Mouse (Mus musculus) midbrain, embryonic 12.5 days (tissue): ENCODE data around the gene Tmem167. TPM values are rescaled to one million over a fixed set of nuclear protein-coding genes. Genes with fewer than 3 reads are reported as not detected.
A peak's percentile ranks its signal among the peaks of the same experiment; 100 is the strongest.
"Not testable (repeated sequence)": the region's sequence is repeated elsewhere in the genome, so short reads cannot be mapped to it uniquely, and the experiment has no call there.

ENCODE experiments used
- ATAC-seq: fragments of 200-750 bp; cut with Nextera tagmentation; 2 replicates; pipeline ENCODE4 v1.8.0; 2017; ENCODE audit warnings: low read depth, moderate TSS enrichment, moderate library complexity; ENCODE audit not compliant: low FRiP score
- H3K27ac ChIP-seq: fragments of 300-500 bp; sonication (generic); replicated peaks from 2 replicates; pipeline ENCODE4 v1.5.1; 2016; ENCODE audit warnings: mild to moderate bottlenecking
- H3K27me3 ChIP-seq: fragments of 300-500 bp; sonication (generic); 2 replicates; pipeline ENCODE4 v1.6.1; 2016; ENCODE audit warnings: mild to moderate bottlenecking
- H3K36me3 ChIP-seq: fragments of 300-500 bp; sonication (generic); 2 replicates; pipeline ENCODE4 v1.6.1; 2016
- H3K4me1 ChIP-seq: fragments of 300-500 bp; sonication (generic); 2 replicates; pipeline ENCODE4 v1.6.1; 2016
- H3K4me2 ChIP-seq: fragments of 300-500 bp; sonication (generic); replicated peaks from 2 replicates; pipeline ENCODE4 v1.6.1; 2016; ENCODE audit warnings: mild to moderate bottlenecking, moderate library complexity
- H3K4me3 ChIP-seq: fragments of 300-500 bp; sonication (generic); 2 replicates; pipeline ENCODE4 v1.5.1; 2016; ENCODE audit warnings: mild to moderate bottlenecking
- H3K9ac ChIP-seq: fragments of 300-500 bp; sonication (generic); replicated peaks from 2 replicates; pipeline ENCODE4 v1.6.1; 2016; ENCODE audit warnings: mild to moderate bottlenecking, moderate library complexity
- H3K9me3 ChIP-seq: fragments of 300-500 bp; sonication (generic); 2 replicates; pipeline ENCODE4 v1.6.1; 2016; ENCODE audit warnings: mild to moderate bottlenecking
- WGBS: fragments of 180-500 bp; shearing (Covaris S2); methylation state at CpG from one replicate; pipeline ENCODE4 v1.1.7; 2016; 5-methylcytosine and 5-hydroxymethylcytosine counted together
- polyA plus RNA-seq: library from polyadenylated mRNA; unstranded; fragments of >200 nt; fragmentation: Nextera tagmentation; extraction: Ambion mirVana; gene quantifications from 2 replicates; pipeline ENCODE4 v1.2.1, GENCODE M21; 2016

The Tmem167 gene
- 56.0 and 61.8 TPM in 2 replicates for polyA plus RNA-seq

DNA sequence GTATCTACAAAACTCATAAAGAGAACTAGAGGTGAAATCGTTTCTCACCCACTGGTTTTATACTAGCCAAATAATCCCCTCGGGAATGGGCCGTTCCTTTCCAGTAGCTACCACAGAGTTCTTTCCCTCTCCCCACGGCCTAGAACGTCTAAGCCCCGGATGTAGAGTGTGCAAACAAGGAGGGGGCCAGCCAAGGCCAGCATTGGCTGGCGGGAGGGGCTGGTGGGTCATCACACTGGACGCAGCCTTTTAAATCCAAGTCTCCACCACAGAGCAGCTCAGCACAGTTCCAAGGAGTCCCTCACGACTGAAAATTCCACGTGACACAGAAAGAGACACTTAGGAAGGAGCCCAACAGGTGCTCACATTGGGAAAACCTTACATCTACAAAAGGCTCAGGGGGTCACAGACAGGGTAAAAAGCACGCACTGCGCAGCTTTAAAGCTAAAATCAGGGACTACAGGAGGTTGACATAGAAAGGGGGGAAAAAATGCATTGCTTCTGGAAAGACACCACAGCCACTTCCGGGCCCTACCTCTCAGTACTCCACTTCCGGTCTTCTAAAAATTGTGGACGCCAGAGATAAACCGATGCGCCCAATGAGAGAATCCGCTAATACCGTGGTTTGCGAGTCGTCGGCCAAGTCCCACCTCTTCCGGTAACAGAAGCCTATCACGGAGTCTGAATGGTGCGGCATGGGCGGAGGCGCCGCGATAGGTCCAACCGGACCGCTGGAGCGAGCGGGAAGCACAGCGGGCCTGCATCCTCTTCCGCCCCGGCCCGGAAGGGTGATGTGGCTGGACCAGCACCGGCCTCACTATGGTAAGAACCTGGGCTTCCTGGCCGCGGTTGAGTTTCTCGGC is at the start of gene Tmem167, which contains the start of gene Xrcc4:
TSS of gene Tmem167 (plus strand) at position 162 of the 863 bp plus-strand sequence.
TSS of gene Xrcc4 (minus strand) at position 647 of the 863 bp plus-strand sequence.
- peak; percentile 100 for ATAC-seq
- Histone ChIP-seq H3K9ac (peak within 1 kb of the TSS; percentile 95), H3K4me3 (peak within 1 kb of the TSS; percentile 94), H3K36me3 (no peaks in the 10 kb centered on the region), H3K4me1 (peaks cover 5% of the 10 kb centered on the region; the same call in 1 of the 2 replicates), H3K4me2 (peak within 1 kb of the TSS; percentile 86), H3K27ac (peak within 1 kb of the TSS; percentile 79), H3K27me3 (no peaks in the 10 kb centered on the region), H3K9me3 (no peaks in the 10 kb centered on the region)
- 2% methylated on average over 40 of the region's 41 CpGs for WGBS

DNA sequence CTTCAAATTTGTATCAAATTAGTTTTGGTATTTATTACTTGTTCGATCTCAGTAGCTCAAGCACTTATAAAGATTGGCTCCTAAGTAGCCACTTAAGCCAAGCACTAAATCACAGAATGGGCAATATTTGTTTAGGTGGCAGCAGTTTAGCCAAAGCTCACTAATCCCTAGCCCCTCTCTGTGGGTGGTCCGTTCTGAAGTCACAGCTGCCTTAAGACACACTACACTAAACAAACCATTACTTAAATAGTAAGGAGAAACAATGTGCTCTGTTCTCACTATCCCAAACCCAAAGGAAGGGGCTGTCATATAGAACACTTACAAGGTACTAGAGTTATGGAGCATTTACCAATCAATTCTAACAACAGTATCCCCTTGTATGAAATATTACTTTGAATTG is 49.3 kb upstream of the Tmem167 start:
- Histone ChIP-seq H3K36me3 (no peaks in the 10 kb centered on the region), H3K4me2 (no peak overlapping the region), H3K27me3 (no peaks in the 10 kb centered on the region), H3K4me3 (no peak overlapping the region), H3K4me1 (no peaks in the 10 kb centered on the region), H3K9ac (no peak overlapping the region), H3K9me3 (no peaks in the 10 kb centered on the region), H3K27ac (no peak overlapping the region)
- ATAC-seq: peak; percentile 49; the same call in 1 of the 2 replicates
- WGBS: 5% methylated on average over 2 of the region's 2 CpGs

DNA sequence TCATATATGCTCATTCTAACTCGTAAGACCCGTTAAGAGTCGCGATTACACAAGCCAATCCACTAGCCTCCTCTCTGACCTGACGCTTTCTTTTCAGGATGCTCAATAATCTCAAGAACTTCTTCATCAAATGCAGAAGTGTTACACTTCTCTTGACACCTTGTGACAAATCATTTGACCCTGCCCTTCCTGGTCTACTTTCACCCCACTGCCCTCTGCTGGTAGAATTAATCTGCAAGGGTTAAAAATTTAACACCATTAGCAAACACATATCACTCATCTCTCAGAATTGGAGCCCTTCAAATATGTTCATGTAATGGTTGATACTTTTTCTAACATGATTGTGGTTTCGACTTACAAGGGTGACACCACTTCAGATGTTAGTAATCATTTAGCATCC is 37.2 kb upstream of the Tmem167 start:
- no peaks in the 10 kb centered on the region for H3K9me3 ChIP-seq
- no peak overlapping the region for H3K4me2 ChIP-seq
- H3K27me3 ChIP-seq: no peaks in the 10 kb centered on the region
- no peak overlapping the region for H3K27ac ChIP-seq
- no peak overlapping the region for H3K4me3 ChIP-seq
- H3K36me3 ChIP-seq: no peaks in the 10 kb centered on the region
- 84% methylated on average over 6 of the region's 6 CpGs for WGBS
- H3K9ac ChIP-seq: no peak overlapping the region
- no peak for ATAC-seq
- no peaks in the 10 kb centered on the region for H3K4me1 ChIP-seq

DNA sequence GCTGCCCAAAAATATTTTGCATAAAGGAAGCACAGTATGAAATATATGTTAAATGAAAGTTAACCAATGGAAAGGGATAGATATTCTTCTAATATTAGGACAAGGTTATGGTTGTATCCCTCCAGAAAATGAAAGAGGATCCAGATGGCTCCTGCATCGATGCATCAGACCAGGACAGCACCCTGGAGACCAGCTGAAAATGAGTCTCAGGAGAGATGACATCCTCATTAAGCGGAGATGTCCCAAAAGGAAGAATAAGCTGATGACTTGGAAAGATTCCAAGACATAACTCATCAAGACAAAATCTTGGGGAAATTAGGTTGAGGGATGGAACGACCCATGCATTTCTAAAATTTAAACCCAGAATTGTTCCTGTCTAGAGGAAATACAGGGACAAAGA is 36.5 kb upstream of the Tmem167 start:
- 76% methylated on average over 3 of the region's 3 CpGs for WGBS

DNA sequence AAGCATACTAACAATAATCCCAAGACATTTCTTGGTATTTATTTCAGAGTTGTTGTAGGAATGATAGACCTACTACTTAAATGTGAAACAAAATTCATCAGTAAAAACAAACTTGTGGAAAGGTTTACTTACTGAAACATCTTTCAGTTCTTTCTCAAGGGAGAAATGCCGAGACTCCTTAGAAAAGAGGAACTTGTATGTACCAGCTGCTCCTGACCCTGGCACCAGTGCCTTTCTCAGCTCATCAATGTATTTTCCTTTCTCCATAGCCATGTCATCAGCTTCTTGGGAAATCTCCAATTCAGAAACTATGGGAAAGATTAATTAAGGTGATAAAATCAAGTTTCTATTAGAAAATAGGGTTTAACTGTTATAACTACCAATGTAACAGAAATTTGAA is 27.0 kb upstream of the Tmem167 start:
- Histone ChIP-seq H3K4me3 (no peak overlapping the region), H3K9ac (no peak overlapping the region), H3K9me3 (no peaks in the 10 kb centered on the region), H3K36me3 (no peaks in the 10 kb centered on the region), H3K4me1 (no peaks in the 10 kb centered on the region), H3K27me3 (no peaks in the 10 kb centered on the region), H3K27ac (no peak overlapping the region), H3K4me2 (no peak overlapping the region)
- ATAC-seq: no peak
- 90% methylated on average over 1 of the region's 1 CpGs for WGBS

More for the DNA sequence above, 36.5 kb upstream of the Tmem167 start:
- H3K9me3 ChIP-seq: no peaks in the 10 kb centered on the region
- H3K27me3 ChIP-seq: no peaks in the 10 kb centered on the region
- no peaks in the 10 kb centered on the region for H3K4me1 ChIP-seq
- no peak overlapping the region for H3K27ac ChIP-seq
- no peaks in the 10 kb centered on the region for H3K36me3 ChIP-seq
- no peak for ATAC-seq
- no peak overlapping the region for H3K9ac ChIP-seq
- no peak overlapping the region for H3K4me3 ChIP-seq
- H3K4me2 ChIP-seq: no peak overlapping the region

DNA sequence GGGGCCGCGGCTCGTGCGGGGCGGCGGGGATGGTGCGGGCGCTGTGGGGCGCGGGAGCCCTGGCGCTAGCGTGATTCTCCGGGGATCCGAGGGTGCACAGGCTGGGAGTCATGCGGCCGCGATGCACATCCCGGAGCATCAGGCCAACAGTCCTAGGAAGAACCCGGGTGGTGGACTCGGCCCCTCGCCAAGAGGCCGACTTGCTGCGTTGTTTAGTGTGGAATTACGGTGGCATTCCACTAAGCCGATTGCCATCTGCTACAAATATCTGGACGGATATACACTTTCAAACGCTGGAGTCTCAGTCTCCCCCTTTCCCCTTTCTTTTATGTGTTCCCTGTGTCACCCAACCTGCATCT is 881 bp downstream of the Tmem167 start:
- Histone ChIP-seq H3K9ac (peak overlapping the region; percentile 95), H3K4me3 (peak overlapping the region; percentile 94), H3K36me3 (no peaks in the 10 kb centered on the region), H3K4me1 (peaks cover 5% of the 10 kb centered on the region; the same call in 1 of the 2 replicates), H3K4me2 (peak overlapping the region; percentile 86), H3K9me3 (no peaks in the 10 kb centered on the region), H3K27ac (peak overlapping the region; percentile 79), H3K27me3 (no peaks in the 10 kb centered on the region)
- peak; percentile 79 for ATAC-seq
- WGBS: 1% methylated on average over 18 of the region's 27 CpGs

DNA sequence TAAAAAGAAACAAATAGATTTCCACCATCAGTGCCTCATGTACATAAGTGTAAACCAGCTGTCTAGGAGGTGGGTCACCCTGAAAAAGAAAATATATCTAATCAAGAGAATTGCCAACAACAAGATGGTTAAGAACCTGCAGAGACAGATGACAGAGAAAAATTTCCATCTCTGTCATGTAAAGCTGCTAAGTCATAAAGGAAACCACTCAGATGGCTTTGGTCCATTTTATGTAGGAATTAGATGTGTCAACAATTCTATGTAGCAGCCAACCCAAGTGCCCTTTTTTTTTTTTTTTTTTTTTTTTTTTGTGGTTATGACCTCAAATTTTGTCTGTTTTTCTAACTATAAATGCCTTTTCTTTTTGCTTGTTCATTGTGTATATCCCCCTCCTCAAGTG is 12.6 kb downstream of the Tmem167 start:
- Histone ChIP-seq H3K4me3 (no peak overlapping the region), H3K9ac (no peak overlapping the region), H3K4me2 (no peak overlapping the region), H3K4me1 (no peaks in the 10 kb centered on the region), H3K27ac (no peak overlapping the region), H3K9me3 (no peaks in the 10 kb centered on the region), H3K36me3 (peaks cover 37% of the 10 kb centered on the region), H3K27me3 (no peaks in the 10 kb centered on the region)
- no peak for ATAC-seq

DNA sequence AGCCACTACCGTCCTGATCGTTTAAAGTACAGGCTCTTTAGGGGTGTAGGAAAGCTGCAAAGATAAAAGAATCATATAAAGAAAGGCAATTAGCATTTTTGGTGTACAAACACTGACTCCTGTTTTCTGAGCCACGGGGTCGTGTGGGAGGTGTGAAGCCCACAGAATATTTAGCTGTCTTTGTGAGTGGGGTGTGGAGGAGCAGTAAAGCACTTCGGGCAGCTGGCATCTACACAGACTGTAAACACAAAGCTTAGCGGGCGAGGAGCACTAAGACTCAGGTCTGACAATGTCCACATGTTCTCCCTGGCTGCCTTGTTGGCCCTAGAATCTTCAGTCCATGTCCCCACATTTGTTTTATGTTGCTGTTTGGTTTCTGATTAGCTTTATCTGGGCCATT is 17.2 kb downstream of the Tmem167 start:
- no peak for ATAC-seq
- H3K4me1 ChIP-seq: no peaks in the 10 kb centered on the region
- H3K36me3 ChIP-seq: peaks cover 37% of the 10 kb centered on the region
- H3K27me3 ChIP-seq: no peaks in the 10 kb centered on the region
- H3K4me3 ChIP-seq: no peak overlapping the region
- no peak overlapping the region for H3K4me2 ChIP-seq
- H3K9me3 ChIP-seq: no peaks in the 10 kb centered on the region
- no peak overlapping the region for H3K9ac ChIP-seq
- 95% methylated on average over 7 of the region's 7 CpGs for WGBS
- no peak overlapping the region for H3K27ac ChIP-seq

DNA sequence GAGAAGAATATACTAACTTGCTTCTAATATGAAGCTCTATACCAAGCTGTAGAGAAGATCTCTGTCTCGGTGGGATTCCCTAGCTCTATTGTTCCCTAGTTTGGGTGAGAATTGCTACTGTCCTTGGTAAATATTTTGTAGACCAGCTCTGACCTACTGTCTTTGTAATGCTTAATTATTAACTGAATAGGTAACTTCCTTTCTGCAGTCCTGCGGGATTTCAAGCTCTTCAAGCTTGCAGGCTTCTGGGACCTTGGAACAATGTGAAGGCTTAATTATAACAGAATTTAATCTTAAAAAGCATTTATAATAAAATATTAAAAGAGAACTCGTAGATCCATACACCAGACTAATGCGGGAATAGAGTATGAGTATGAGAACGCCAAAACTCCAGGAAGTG is 19.8 kb downstream of the Tmem167 start:
- not testable (repeated sequence) for H3K27ac ChIP-seq, H3K4me2 ChIP-seq, H3K9me3 ChIP-seq, H3K4me3 ChIP-seq, H3K27me3 ChIP-seq, H3K9ac ChIP-seq, ATAC-seq, H3K4me1 ChIP-seq
- H3K36me3 ChIP-seq: peaks cover 25% of the 10 kb centered on the region
- WGBS: 92% methylated on average over 5 of the region's 5 CpGs

DNA sequence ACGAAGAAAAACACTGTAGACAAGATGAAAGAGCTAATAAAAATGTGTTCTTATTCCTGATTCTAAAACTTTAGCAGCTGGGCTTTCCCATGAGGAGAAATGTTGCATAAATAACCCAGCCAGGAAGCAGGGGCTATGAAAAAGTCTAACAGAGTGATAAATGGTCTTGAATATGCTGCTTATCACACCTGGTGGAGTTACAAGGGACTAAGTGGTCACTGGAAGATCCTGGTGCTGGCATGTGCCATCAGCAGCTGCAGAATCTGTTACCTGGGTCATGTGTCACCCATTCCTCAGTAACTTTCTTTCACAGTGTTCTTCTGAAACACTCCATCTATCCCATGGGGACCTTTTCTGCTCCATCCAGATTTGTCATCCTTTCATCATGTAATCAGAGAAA is 22.8 kb downstream of the Tmem167 start:
- no peak for ATAC-seq
- WGBS: 85% methylated on average over 1 of the region's 1 CpGs
- H3K9me3 ChIP-seq: no peaks in the 10 kb centered on the region
- H3K27me3 ChIP-seq: no peaks in the 10 kb centered on the region
- no peaks in the 10 kb centered on the region for H3K4me1 ChIP-seq
- no peaks in the 10 kb centered on the region for H3K36me3 ChIP-seq
- H3K9ac ChIP-seq: no peak overlapping the region
- H3K4me2 ChIP-seq: no peak overlapping the region
- no peak overlapping the region for H3K27ac ChIP-seq
- H3K4me3 ChIP-seq: no peak overlapping the region

DNA sequence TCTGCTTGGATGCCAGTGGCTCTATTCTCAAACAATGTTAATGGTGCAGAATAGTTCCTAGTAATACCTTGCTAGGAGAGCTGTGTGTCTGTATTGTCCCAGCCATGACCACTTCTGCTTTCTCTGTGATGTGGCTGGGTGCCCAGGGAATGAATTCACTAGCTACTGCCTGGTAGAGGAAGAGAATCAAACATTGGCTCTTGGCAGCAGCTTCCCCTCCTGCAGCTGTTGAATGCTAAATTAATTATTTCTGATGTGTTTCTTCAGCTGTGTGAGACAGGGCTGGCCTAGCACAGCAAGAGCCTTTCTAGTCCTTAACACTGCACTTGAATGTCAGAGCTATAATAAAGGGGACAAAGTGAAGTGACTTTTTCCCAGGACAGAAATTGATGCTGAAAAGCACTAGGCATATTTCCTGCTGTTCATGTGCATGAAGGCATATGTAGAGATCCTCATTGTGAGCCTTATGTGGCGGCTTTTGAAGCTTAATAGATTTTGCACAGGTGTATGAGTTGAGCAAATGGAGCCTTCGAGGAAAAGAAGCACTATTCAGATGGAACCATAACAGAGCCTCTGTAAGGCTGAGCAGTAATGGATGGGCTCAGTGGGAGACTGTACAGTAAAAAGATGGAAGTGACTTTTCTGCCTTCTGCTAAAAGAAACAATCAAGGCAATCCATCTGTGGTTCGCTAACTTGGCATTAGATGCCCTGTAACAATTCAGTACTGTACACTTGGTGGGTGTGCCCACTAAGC is 47.4 kb downstream of the Tmem167 start:
- H3K4me1 ChIP-seq: no peaks in the 10 kb centered on the region
- no peaks in the 10 kb centered on the region for H3K9me3 ChIP-seq
- no peak overlapping the region for H3K9ac ChIP-seq
- no peak overlapping the region for H3K4me3 ChIP-seq
- WGBS: 77% methylated on average over 3 of the region's 3 CpGs
- H3K27me3 ChIP-seq: no peaks in the 10 kb centered on the region
- H3K36me3 ChIP-seq: no peaks in the 10 kb centered on the region
- 0 out of 2 replicates have a peak, but pooled peaks have one; percentile 16 for ATAC-seq
- no peak overlapping the region for H3K4me2 ChIP-seq
- H3K27ac ChIP-seq: no peak overlapping the region

DNA sequence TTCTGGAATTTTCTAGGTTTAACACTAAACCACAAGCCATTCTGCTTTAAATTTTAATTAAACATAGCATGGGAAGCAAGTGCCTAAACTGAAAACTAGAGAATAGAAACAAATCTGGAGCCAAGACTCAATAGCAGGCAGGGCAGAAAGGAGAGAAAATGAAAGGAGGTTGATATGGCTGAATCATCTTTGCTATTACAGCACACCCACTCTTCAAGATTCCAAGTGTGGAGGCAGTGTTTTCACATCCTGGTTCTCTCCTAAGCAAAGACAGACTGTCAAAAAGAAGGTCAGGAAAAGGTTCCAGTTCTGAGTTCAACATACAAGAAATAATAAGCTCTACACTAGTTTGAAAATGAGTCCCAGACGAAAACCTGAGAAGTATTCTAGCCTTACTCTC is 52.8 kb downstream of the Tmem167 start:
- H3K27me3 ChIP-seq: no peaks in the 10 kb centered on the region
- 0 out of 2 replicates have a peak, but pooled peaks cover 3% of the 10 kb centered on the region for H3K4me1 ChIP-seq
- WGBS: 81% methylated on average over 1 of the region's 1 CpGs
- H3K9ac ChIP-seq: no peak overlapping the region
- no peaks in the 10 kb centered on the region for H3K9me3 ChIP-seq
- ATAC-seq: no peak
- H3K27ac ChIP-seq: no peak overlapping the region
- no peaks in the 10 kb centered on the region for H3K36me3 ChIP-seq
- no peak overlapping the region for H3K4me2 ChIP-seq
- H3K4me3 ChIP-seq: no peak overlapping the region
